Mouse (Mus musculus) forebrain, embryonic 15.5 days (tissue): ENCODE measurements around the gene Fchsd2. TPM values are rescaled to one million over a fixed set of nuclear protein-coding genes. Genes with fewer than 3 reads are reported as not detected.

Experiments used
- ATAC-seq: fragments of 200-750 bp; cut with Nextera tagmentation; replicated peaks from 2 replicates; pipeline ENCODE4 v1.8.0; 2017; ENCODE audit warnings: mild to moderate bottlenecking, moderate TSS enrichment, moderate library complexity
- H3K27ac ChIP-seq: fragments of 300-500 bp; sonication (generic); replicated peaks from 2 replicates; pipeline ENCODE4 v1.5.1; 2015; ENCODE audit warnings: mild to moderate bottlenecking, inconsistent platforms
- H3K27me3 ChIP-seq: fragments of 300-500 bp; sonication (generic); 2 replicates; pipeline ENCODE4 v1.6.1; 2015; ENCODE audit warnings: inconsistent platforms
- H3K36me3 ChIP-seq: fragments of 300-500 bp; sonication (generic); 2 replicates; pipeline ENCODE4 v1.6.1; 2015; ENCODE audit warnings: mild to moderate bottlenecking, inconsistent platforms
- H3K4me1 ChIP-seq: fragments of 300-500 bp; sonication (generic); 2 replicates; pipeline ENCODE4 v1.6.1; 2015; ENCODE audit warnings: inconsistent platforms
- H3K4me2 ChIP-seq: fragments of 300-500 bp; sonication (generic); replicated peaks from 2 replicates; pipeline ENCODE4 v1.6.1; 2015; ENCODE audit warnings: mild to moderate bottlenecking, inconsistent platforms
- H3K4me3 ChIP-seq: fragments of 300-500 bp; sonication (generic); 2 replicates; pipeline ENCODE4 v1.5.1; 2015; ENCODE audit warnings: mild to moderate bottlenecking, inconsistent platforms
- H3K9ac ChIP-seq: fragments of 300-500 bp; sonication (generic); replicated peaks from 2 replicates; pipeline ENCODE4 v1.6.1; 2015; ENCODE audit warnings: mild to moderate bottlenecking, inconsistent platforms
- H3K9me3 ChIP-seq: fragments of 300-500 bp; sonication (generic); 2 replicates; pipeline ENCODE4 v1.6.1; 2016; ENCODE audit warnings: inconsistent platforms
- WGBS: fragments of 180-500 bp; shearing (Covaris S2); methylation state at CpG from one replicate; pipeline ENCODE4 v1.1.7; 2015; ENCODE audit warnings: mixed read lengths; 5-methylcytosine and 5-hydroxymethylcytosine counted together
- polyA plus RNA-seq: library from polyadenylated mRNA; unstranded; fragments of >200 nt; fragmentation: Nextera tagmentation; extraction: Ambion mirVana; gene quantifications from 2 replicates; pipeline ENCODE4 v1.2.1, GENCODE M21; 2015

Fchsd2 gene
- polyA plus RNA-seq, 1 experiment from 2014 or later, result 45.2 TPM

DNA sequence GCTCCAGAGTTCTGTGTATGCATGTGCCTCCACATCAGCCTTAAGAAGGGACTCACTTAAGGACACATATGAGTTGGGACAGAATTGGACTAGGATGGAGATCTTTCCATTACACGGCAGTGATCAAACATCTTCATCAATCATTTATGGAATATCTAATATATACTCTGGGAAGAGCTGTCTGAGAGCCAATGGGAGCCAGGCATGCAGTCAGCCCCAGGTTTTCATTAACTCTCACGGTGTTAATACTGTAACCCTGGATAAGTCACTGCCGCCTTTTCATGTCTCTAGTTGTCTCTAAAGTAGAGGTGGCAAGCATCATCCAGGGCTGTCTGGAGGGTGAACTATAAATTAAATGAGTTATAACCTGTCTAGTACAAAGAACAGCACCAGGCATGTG is 220.4 kb downstream of the Fchsd2 start:
- Histone ChIP-seq H3K4me3 (no peak overlapping the region), H3K27ac (no peak overlapping the region), H3K4me2 (no peak overlapping the region), H3K9ac (no peak overlapping the region), H3K4me1 (peaks cover 6% of the 10 kb centered on the region; the same call in 1 of the 2 replicates), H3K27me3 (no peaks in the 10 kb centered on the region), H3K9me3 (no peaks in the 10 kb centered on the region), H3K36me3 (no peaks in the 10 kb centered on the region)
- ATAC-seq, result no peak
- 84% methylated on average over 3 of the region's 3 CpGs for WGBS

DNA sequence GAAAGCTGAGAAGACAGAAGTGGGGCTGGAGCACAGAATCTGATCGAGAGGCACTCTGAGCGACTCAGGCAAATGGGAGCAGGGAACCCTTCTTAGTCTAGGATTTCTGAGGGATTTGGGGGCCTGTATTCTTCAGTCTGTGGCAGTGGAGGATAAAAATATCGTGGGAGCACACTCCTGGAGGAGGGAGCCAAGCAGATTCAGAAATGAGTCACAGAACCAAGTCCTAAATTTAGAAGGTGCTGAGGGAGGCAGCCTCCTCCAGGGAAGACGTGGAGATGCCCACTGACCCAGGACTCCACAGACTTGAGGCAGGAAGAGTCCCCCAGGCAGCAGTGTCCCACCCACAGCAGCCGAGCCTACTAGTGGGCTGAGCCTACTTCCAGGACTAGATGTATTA is 221.7 kb downstream of the Fchsd2 start:
- Histone ChIP-seq H3K4me3 (no peak overlapping the region), H3K9ac (no peak overlapping the region), H3K27me3 (no peaks in the 10 kb centered on the region), H3K27ac (no peak overlapping the region), H3K4me2 (no peak overlapping the region), H3K9me3 (no peaks in the 10 kb centered on the region), H3K36me3 (no peaks in the 10 kb centered on the region), H3K4me1 (peaks cover 6% of the 10 kb centered on the region; the same call in 1 of the 2 replicates)
- 73% methylated on average over 5 of the region's 5 CpGs for WGBS
- ATAC-seq, result no peak

DNA sequence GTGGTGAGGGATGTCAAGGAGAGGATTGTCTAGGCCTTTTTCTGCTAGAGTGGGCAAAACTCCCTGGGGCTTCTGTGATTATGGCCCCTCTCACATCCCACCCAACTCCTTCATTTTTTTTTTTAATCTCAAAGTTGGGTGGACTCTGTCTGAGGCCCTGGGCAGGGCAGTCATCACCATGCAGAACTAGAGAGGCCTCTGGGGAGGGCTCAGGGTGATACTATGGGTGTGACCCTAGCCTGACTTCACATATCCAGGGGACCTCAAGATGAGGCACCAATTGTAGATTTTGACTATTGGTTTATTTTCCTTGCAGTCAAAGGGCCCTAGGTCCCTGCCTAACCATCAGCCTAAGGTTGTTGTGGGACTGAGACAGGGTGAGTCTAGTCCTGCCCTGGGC is 223.0 kb downstream of the Fchsd2 start:
- no peaks in the 10 kb centered on the region for H3K36me3 ChIP-seq
- peaks cover 9% of the 10 kb centered on the region; the same call in 1 of the 2 replicates for H3K4me1 ChIP-seq
- no peak overlapping the region for H3K27ac ChIP-seq
- no peaks in the 10 kb centered on the region for H3K9me3 ChIP-seq
- no peak overlapping the region for H3K9ac ChIP-seq
- ATAC-seq, result no peak
- H3K4me2 ChIP-seq, result no peak overlapping the region
- H3K4me3 ChIP-seq, result no peak overlapping the region
- peaks cover 4% of the 10 kb centered on the region; the same call in 1 of the 2 replicates for H3K27me3 ChIP-seq

DNA sequence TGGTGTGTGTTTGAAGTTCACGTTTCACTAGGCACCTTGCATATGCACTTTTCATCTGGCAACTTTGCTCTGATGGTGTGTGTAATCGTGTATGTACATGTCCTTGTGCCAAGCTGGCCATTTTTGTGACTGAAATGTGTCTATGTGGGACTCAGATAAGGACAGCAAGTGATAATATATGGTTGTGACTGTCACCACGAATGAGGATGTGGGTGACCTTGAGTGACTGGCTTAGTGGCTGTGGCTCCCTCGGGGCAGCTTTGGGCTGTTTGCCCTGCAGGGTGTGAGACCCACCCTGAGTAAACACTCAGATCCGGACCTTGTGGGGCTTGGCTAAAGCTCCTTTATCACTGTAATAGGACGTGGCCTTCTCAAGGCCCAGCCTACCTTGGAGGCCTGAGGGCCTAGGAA is 223.9 kb downstream of the Fchsd2 start:
- no peak overlapping the region for H3K27ac ChIP-seq
- no peak overlapping the region for H3K9ac ChIP-seq
- H3K9me3 ChIP-seq, result no peaks in the 10 kb centered on the region
- H3K4me1 ChIP-seq, result peaks cover 11% of the 10 kb centered on the region
- no peak overlapping the region for H3K4me3 ChIP-seq
- H3K4me2 ChIP-seq, result no peak overlapping the region
- no peaks in the 10 kb centered on the region for H3K36me3 ChIP-seq
- no peak for ATAC-seq
- peaks cover 4% of the 10 kb centered on the region; the same call in 1 of the 2 replicates for H3K27me3 ChIP-seq
- 74% methylated on average over 6 of the region's 6 CpGs for WGBS

DNA sequence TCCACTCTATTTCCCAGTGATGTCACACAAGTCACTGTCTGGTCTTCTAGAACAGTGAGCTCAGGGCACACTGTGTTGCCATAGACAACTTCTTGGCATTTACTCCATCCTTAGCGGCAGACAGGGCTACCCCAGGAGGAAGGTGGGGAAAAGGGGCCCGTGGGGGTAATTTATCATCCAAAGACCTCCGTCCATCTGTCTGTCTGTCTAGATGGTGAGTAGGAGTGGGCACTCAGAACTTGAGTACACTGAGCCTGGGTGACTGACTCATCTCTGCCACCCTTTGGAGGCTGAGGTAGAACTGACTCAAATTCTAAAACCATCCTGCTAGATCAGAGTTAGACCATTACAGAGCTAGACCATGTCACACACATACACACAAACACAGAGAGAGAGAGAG is 224.4 kb downstream of the Fchsd2 start, which contains the start of gene Stard10:
Stard10 (plus strand) TSS at position 73 of the 400 bp plus-strand sequence.
- Histone ChIP-seq H3K4me2 (no peak within 1 kb of the TSS), H3K4me1 (peaks cover 15% of the 10 kb centered on the region), H3K27ac (no peak within 1 kb of the TSS), H3K9ac (no peak within 1 kb of the TSS), H3K27me3 (peaks cover 8% of the 10 kb centered on the region), H3K9me3 (no peaks in the 10 kb centered on the region), H3K4me3 (no peak within 1 kb of the TSS), H3K36me3 (no peaks in the 10 kb centered on the region)
- ATAC-seq, result no peak
- WGBS, result 86% methylated on average over 3 of the region's 3 CpGs

DNA sequence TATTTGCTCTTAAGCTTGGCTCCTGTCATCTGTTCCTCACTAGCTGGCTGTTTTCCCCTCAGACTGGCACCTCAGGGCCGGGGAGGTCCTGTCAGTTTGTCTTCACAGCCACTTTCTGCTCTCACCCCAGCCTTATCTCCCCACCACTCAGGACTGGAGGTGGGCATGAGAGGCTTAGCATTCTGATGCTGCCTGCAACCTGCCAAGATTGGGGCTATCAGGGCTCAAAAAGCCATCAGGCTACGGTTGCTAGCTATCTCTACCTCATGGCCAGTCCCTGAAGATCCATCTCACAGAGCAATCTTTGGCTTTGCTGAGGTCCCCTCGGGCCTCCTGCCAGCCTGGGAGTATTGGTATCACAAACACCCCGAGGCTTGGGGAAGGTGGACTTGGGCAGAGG is 226.2 kb downstream of the Fchsd2 start:
- ATAC-seq, result no peak
- Histone ChIP-seq H3K27ac (no peak overlapping the region), H3K4me1 (peaks cover 17% of the 10 kb centered on the region), H3K9me3 (no peaks in the 10 kb centered on the region), H3K4me2 (no peak overlapping the region), H3K4me3 (no peak overlapping the region), H3K27me3 (peaks cover 8% of the 10 kb centered on the region), H3K36me3 (no peaks in the 10 kb centered on the region), H3K9ac (no peak overlapping the region)
- WGBS, result 74% methylated on average over 4 of the region's 4 CpGs

DNA sequence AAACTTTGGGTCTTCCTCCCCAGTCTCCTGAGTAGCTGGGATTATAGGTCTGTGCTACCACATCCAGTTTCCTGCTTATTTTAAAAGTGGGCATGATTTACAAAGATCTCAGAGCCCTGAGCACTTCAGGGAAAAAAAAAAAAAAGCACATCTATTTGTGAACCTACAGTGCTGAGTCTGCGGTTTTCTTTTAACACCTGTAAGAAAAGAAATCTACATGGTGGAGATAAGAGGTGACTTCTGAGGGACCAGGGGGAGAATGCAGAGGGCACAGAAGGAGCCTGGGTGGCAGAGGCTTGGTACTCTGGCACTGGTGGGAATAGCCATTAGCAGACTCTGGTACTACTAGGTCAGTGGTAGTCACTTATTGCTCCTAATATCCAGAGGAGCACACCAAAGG is 227.1 kb downstream of the Fchsd2 start:
- Histone ChIP-seq H3K27ac (no peak overlapping the region), H3K27me3 (peaks cover 8% of the 10 kb centered on the region), H3K9me3 (no peaks in the 10 kb centered on the region), H3K4me2 (no peak overlapping the region), H3K36me3 (no peaks in the 10 kb centered on the region), H3K4me3 (no peak overlapping the region), H3K4me1 (peaks cover 17% of the 10 kb centered on the region), H3K9ac (no peak overlapping the region)
- 93% methylated on average over 1 of the region's 1 CpGs for WGBS
- no peak for ATAC-seq

DNA sequence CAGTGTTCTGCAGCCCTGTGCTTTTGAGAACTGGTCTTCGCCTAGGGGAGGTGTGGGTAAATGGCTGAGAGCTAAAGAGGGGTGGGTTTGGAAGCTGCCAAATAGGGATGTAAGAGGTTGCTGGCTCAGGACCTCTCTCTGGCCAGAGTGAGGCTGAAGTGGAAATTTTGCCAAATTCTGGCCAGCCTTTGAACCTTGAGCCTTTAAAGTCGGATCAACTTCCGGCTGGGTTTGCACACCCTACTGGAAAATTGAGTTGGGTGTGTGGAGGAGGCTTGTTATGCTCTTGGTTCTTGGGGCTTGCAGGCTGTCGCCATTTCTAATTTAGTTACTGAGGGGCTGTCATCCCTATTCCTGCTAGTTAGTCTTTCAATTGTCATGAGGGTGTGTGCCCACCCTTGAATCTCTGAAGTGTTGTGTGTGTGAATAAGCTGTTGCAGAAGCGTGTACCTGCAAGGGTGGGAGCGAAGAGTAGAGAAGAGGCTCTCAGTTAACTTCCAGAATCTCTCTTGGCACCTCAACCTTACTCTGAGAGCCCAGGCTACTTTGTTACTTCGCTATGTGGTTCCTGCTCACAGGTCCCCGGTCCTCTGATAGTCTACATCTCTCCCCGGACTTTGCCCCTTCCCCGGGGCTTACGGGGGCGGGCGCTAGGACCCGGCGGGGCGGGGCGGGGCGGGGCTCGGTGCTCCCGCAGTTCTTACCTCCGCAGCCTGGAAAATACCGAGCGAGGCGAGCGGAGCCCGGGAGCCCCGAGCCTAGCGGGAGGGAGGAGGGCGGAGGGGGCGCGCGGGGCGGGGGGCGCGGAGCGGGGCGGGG is 227.9 kb downstream of the Fchsd2 start:
- no peaks in the 10 kb centered on the region for H3K36me3 ChIP-seq
- peak; percentile 81 for ATAC-seq
- peaks cover 17% of the 10 kb centered on the region for H3K4me1 ChIP-seq
- H3K4me3 ChIP-seq, result peak overlapping the region; percentile 84
- no peaks in the 10 kb centered on the region for H3K9me3 ChIP-seq
- peaks cover 8% of the 10 kb centered on the region for H3K27me3 ChIP-seq
- H3K4me2 ChIP-seq, result peak overlapping the region; percentile 99
- H3K27ac ChIP-seq, result no peak overlapping the region
- H3K9ac ChIP-seq, result peak overlapping the region; percentile 68
- WGBS, result 5% methylated on average over 23 of the region's 37 CpGs

DNA sequence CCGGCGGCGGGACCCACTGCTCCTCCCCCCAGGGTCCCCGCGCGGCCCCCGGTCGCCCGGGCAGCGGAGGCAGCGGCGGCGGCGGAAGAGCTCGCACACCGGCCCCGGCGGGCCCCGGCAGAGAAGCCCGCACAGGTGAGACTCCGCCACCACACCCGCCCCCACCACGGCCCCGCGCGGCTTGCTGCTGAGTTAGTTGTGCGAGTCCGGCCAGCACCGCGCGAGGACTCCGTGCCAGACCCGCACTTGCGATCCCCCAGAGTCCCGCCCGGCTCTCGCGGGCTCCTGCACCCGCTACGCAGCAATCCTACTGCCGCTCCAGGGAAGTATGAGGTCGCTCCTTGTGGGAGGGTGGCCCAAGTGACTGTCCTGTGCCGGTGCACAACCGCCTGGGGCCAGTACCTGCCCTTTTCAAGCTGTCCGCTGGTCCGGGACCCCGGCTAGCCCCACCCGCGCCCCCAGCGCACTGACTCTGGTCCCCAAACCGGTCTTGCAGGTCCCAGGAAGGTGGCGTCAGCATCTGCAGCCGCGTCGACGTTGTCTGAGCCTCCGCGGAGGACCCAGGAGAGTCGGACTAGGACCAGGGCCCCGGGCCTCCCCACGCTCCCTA is 228.7 kb downstream of the Fchsd2 start:
- under 1% methylated on average over 50 of the region's 61 CpGs for WGBS
- H3K4me3 ChIP-seq, result peak overlapping the region; percentile 84

DNA sequence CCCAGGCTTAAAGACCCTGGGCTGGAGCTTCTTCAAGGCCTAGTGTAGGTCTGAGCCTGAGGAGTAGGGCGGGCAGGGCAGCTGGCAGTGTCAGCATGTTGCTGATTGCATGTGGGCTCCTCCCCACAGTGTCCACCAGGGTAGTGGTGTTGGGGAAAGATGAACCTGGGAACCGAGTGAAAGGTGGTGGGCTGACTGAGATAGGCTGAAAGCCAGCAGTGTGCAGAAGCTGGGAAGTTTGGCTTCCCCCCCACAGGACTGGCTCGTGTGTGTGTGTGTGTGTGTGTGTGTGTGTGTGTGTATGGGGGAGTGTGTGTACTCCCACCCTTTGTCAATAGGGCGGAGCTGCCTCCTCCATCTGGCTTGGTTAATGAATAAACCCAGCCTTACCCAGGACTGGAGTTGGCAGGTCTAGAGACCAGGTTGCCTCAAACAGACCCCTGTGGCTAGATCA is 230.5 kb downstream of the Fchsd2 start:
- no peak overlapping the region for H3K4me2 ChIP-seq
- H3K9me3 ChIP-seq, result no peaks in the 10 kb centered on the region
- ATAC-seq, result no peak
- H3K4me1 ChIP-seq, result peaks cover 20% of the 10 kb centered on the region
- H3K36me3 ChIP-seq, result no peaks in the 10 kb centered on the region
- 76% methylated on average over 4 of the region's 4 CpGs for WGBS
- no peak overlapping the region for H3K4me3 ChIP-seq
- peaks cover 8% of the 10 kb centered on the region for H3K27me3 ChIP-seq
- no peak overlapping the region for H3K9ac ChIP-seq
- no peak overlapping the region for H3K27ac ChIP-seq

More for the DNA sequence above, 228.7 kb downstream of the Fchsd2 start:
- H3K9me3 ChIP-seq, result no peaks in the 10 kb centered on the region
- H3K27me3 ChIP-seq, result peaks cover 8% of the 10 kb centered on the region
- H3K4me1 ChIP-seq, result peaks cover 17% of the 10 kb centered on the region
- peak overlapping the region; percentile 99 for H3K4me2 ChIP-seq
- peak overlapping the region; percentile 68 for H3K9ac ChIP-seq
- no peak overlapping the region for H3K27ac ChIP-seq
- ATAC-seq, result peak; percentile 66
- H3K36me3 ChIP-seq, result no peaks in the 10 kb centered on the region

DNA sequence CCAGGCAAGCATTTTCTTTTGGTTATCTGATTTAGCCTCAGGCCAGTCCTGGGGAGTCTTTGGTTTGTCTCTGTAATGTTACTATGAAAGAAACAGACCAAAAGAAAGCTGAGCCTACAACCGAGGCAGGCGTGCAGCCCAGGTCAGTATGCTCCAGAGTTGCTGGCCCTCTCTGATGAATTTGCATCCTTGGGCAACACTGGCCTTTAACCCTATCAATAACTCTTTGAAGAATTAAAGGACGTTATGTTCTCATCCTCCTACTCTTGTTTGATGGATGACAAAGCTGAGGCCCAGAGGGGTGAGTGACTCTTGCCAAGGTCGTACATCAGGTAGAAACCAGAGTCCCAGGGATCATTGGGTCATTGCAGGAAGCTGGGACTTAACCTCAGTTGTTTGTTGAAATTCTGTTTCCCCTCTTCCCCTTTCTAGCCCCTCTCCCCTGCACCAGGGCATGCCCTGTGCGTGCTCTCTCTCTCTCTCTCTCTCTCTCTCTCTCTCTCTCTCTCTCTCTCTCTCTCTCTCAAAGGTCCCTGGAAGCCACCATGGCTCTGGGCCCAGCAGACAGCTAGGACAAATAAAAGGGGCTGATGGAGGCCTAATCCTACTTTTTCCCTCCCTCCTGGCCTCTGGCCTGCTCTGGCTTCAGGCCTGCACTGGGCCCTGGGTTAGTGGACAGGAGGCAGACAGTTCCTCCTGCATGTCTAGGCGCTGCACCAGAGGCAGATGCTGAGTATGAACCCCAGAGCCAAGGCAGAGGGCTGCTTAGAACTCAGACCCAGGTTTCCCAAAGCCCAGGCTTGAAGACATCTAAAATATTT is 231.7 kb downstream of the Fchsd2 start:
- no peaks in the 10 kb centered on the region for H3K9me3 ChIP-seq
- 65% methylated on average over 6 of the region's 6 CpGs for WGBS
- peaks cover 8% of the 10 kb centered on the region for H3K27me3 ChIP-seq

DNA sequence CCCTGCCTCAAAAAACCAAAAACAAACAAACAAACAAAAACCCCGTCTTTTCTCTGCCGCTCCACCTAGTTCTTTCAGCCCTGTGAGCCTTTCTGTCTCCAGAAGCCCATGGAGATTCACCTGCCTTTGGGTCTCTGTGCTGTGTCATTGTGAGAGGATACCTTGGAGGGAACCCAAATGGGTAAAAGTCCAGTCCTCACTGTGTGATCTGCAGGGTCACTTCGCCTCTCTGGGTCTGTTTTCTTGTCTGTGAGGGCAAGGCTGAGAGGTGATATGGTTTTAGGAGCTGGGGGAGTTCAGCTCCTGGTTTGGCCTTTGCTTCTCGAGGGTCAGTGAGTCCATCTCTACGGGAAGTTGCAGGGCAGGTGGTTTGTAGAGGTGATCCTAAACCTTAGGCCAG is 233.3 kb downstream of the Fchsd2 start:
- 84% methylated on average over 5 of the region's 5 CpGs for WGBS
- ATAC-seq, result no peak
- H3K4me1 ChIP-seq, result peaks cover 27% of the 10 kb centered on the region
- H3K9me3 ChIP-seq, result no peaks in the 10 kb centered on the region
- H3K36me3 ChIP-seq, result no peaks in the 10 kb centered on the region
- H3K4me3 ChIP-seq, result no peak overlapping the region
- no peak overlapping the region for H3K9ac ChIP-seq
- H3K27ac ChIP-seq, result no peak overlapping the region
- peaks cover 4% of the 10 kb centered on the region; the same call in 1 of the 2 replicates for H3K27me3 ChIP-seq
- no peak overlapping the region for H3K4me2 ChIP-seq

More for the DNA sequence above, 231.7 kb downstream of the Fchsd2 start:
- H3K4me1 ChIP-seq, result peaks cover 31% of the 10 kb centered on the region
- no peaks in the 10 kb centered on the region for H3K36me3 ChIP-seq
- ATAC-seq, result no peak
- no peak overlapping the region for H3K27ac ChIP-seq
- H3K4me2 ChIP-seq, result no peak overlapping the region
- no peak overlapping the region for H3K9ac ChIP-seq
- no peak overlapping the region for H3K4me3 ChIP-seq
